Mouse (Mus musculus) bone marrow macrophage, adult 2 months (primary cell): ENCODE data around the gene Xk.

Experiments
- CTCF ChIP-seq: IDR thresholded peaks from 2 replicates; pipeline ENCODE4 v1.5.1; 2012; ENCODE audit warnings: low read depth, mild to moderate bottlenecking, low read length, moderate library complexity
- POLR2A ChIP-seq: IDR thresholded peaks from 2 replicates; pipeline ENCODE4 v1.6.1; 2012; ENCODE audit warnings: mild to moderate bottlenecking, low read depth, low read length, borderline replicate concordance

GRCm38 (mm10) chrX:9274321-9274720 is 1.8 kb downstream of the Xk start:
- no peak for TF ChIP-seq CTCF
- no peak for TF ChIP-seq POLR2A
